Mouse (Mus musculus): ENCODE measurements around the gene Cryge.

Cryge gene

GRCm38 (mm10) chr1:65010153-65010552, 40.8 kb downstream of the Cryge start:
- DNase-seq = peak; percentile 92

DNA sequence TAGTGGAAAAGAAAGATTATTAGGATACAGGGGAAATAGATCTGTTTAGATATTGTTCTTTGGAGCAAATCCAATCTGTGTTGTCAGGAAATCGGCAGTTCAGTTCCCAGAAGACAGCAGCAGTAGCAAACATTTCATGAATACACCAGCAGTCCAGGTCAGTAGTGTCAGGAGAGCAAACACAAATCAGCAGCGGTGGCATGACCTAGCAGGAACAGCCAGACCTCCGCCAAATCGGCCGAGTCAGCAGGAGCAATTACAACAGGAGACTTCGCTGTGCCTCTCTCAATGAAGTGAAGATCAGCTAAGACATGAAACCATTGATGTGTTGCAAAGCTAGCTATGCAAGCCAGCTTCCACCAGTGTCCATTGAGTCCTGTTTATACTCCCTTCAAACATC, 45.4 kb downstream of the Cryge start:
- no peak for DNase-seq

- no peak for DNase-seq
Measured at GRCm38 (mm10) chr1:65004526-65004925, 46.4 kb downstream of the Cryge start.
